Mouse (Mus musculus) erythroblast, adult 5-6 weeks (primary cell): ENCODE results near the gene Inhbe. TPM values are rescaled to one million over a fixed set of nuclear protein-coding genes. Genes with fewer than 3 reads are reported as not detected.
A peak's percentile ranks its signal among the peaks of the same experiment; 100 is the strongest.
"Not testable (repeated sequence)": the region's sequence is repeated elsewhere in the genome, so short reads cannot be mapped to it uniquely, and the experiment has no call there.

Experiments
- ATAC-seq: replicated peaks from 2 replicates; pipeline ENCODE4 v1.8.0; 2016; ENCODE audit warnings: moderate number of reproducible peaks, mild to moderate bottlenecking, moderate TSS enrichment, inconsistent platforms; ENCODE audit not compliant: poor library complexity, low FRiP score, severe bottlenecking
- total RNA-seq, 2 experiments: library from RNA; stranded (forward) in 1 of 2; stranded (reverse) in 1 of 2; fragments of 150-400 nt in 1 of 2; fragments of 200-764, 138-1000 nt in 1 of 2; gene quantifications; 2 replicates each; pipeline versions ENCODE4 v1.2.3 to v1.2.4; 2015 to 2017; ENCODE audit warnings: low replicate concordance in 2 of 2

Inhbe gene
- total RNA-seq, 2 experiments from 2014 or later = not detected

DNA sequence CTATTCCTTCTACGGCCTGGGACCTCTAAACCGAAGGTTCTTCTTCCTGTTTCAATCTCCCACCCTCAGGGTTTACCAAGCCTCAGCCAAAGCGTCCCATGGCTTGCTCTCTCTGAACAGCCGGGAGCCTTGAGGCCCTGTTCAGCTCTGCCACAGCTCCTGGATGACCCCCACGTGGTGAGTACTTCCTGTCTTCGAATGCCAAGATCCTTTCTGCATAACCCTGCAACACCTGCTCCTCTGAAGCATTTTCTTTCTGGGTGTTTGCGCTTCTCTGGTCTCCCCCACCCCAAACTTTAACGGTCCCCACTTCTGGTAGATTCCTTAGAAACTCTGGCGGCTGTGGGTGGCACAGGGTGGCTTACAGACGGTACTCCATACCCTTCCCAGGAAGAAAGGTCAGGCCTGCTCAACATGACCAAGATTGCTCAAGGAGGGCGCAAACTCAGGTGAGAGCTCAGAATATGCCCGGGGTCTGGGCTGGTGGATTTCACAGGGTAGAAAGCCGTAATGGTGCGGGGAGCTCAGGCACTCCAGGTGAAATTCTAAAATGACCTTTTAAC, 28.7 kb downstream of the Inhbe start:
- ATAC-seq = no peak

DNA sequence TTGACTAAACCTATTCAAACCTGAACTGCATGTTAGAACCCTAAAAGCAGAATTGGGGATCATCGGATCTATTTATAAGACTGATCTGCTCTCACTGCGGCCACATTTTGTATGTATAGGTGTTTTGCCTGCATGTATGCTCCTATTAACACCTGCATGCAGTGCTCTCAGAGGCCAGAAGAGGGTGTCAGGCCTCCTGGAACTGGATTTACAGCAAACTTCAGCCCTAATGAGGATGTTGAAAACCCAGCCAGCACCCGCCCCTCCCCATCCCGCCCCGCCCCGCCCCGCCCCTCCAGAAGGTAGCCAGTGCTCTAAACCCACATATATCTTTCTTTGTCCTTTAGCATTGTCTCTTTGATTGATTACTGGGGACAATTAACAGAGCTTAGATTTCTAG, 29.7 kb downstream of the Inhbe start:
- ATAC-seq = peak; percentile 56; the same call in 1 of the 2 replicates

DNA sequence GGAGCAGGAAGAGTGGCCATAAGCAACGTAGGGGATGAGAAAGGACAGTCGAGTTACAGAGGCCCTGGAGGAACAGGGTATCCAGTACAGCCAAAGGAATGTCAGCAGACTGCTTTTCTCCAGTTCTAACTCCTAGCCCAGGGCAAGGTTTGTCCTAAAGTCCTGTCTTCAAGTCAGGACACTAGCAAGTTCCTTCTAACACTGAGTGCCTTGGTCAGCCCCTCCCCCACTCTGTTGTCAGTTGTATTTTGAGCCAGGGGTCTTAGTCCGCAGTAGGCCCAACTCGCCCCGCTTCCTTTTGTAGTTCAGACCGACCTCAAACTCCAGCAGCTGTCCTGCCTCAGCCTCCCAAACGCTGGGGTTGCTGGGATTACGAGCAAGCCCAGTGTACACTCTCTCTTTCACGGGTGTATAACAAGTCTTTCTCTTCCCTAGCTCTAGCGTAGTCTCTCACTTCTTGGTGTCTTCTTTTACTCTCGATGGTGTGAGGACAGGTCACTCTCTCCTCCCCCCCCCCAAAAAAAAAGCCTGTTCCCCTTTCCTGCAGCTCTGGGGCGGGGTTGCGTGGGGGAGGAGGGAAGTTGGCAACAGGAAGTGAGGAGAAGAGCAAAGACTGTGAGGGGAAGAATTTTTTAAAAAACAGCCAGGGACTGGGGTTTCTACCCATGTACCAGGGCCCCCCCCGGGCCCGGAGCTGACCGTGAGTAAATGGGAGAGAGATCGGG, 30.9 kb downstream of the Inhbe start:
- ATAC-seq = no peak

DNA sequence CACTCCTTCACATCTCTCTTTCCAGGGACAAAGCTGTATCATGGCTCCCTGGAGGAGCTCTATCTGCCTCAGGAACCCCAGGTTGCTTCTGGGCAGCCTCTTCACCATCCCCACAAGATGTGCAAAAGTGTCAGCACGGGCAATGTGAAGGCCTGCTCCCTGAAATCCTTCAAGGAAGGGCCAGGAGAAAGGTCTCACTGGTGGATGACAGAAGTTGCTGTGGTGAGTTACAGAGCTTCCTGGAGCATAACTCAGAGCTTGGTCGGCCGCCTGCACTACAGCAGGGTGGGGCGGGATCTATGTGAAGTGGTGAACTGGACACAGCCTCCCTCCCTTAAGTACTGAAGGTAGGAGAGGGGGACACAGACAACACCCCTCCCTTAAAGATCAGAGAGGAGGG, 31.5 kb downstream of the Inhbe start:
- no peak for ATAC-seq

DNA sequence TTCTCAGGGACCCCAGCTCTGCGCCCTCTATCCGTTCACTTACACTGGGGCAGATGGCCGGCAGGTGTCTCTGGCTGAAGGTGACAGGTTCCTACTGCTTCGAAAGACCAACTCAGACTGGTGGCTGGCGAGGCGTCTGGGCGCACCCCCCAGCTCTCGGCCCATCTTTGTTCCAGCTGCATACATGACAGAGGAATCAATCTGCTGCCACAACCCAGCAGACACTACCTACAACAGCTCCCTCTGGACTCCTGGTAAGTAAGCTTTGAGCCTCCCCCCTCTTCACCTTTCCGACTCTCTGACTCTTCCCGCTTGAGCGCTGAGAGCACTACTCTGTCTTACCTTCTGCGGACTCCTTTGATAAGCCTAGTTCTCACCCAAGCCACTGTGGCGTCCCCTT, 32.0 kb downstream of the Inhbe start:
- ATAC-seq = no peak

DNA sequence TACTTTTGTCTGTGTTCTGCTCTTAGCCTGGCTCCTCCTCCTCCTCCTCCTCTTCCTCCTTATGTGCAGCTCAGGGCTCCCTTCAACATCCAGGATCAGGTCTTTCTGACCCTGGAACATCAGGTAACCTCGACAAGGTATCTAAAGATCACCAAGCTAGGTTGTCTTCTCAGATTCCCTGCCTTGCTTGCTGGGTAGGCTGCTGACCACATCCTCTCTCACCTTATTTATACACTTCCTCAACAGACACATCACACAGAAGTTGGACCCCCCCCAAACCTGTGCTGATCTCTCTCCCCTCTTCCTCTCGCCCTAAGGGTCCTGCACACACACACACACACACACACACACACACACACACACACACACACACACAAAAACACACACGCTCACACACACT, 32.6 kb downstream of the Inhbe start, which contains the start of gene Arhgap9:
TSS of gene Arhgap9 (plus strand) at position 344 of the 400 bp plus-strand sequence.
- no peak for ATAC-seq

DNA sequence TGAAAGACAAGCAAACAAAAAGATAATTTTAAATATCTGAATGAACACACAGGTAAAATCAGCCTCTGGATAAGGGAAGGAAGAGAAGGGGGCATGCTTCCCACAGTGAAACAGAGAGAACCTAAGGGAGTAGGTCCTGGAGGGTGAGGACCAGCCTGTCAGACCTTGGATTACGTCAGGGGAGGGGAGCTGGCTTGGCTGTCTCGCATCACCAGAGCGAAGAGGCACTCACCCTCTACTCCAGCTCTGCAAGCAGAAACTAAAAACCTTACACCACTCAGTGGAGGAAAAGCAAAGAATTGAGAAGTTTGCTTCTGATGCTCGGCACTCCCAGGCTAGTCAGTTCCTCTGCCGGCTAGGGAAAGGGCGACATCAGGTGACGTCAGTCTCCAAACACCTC, 34.2 kb downstream of the Inhbe start:
- ATAC-seq = no peak

DNA sequence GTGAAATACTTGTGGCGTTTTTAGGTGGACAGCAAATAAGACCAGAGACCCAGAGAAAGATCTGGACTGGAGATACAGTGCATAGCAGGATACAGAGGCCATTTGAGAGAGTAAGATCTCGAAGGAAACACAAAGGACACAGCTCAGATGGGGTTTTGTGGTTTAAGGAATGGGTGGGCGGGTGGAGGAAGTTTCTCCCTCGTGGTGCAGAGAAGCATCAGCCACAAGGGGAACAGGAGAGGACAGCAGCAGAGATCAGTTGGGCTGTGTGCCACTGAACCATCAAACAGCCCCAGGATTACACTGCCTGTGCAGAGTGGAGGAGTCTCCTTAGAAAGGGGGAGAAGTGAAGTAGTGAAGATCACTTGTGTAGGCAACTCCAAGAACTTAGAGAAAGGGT, 36.2 kb downstream of the Inhbe start:
- peak; percentile 30; the same call in 1 of the 2 replicates for ATAC-seq

DNA sequence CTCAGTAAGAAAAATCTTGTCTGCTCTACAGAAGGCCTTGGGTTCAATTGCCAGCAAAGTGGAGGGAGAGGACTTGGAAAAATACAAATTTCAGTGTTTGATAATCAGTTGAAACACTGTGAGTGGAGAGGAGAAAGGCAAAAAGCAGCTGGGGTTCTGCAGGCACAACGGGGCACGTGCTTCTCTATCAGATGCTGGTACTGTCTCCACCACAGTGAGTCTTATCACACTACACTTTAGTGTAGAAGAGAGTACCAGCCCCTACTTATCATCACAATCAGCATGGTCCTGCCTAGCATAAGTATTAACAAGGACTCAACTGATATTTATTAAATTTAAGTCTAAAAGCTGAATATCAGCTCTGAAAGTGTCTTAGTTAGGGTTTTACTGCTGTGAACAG, 36.9 kb downstream of the Inhbe start:
- no peak for ATAC-seq

DNA sequence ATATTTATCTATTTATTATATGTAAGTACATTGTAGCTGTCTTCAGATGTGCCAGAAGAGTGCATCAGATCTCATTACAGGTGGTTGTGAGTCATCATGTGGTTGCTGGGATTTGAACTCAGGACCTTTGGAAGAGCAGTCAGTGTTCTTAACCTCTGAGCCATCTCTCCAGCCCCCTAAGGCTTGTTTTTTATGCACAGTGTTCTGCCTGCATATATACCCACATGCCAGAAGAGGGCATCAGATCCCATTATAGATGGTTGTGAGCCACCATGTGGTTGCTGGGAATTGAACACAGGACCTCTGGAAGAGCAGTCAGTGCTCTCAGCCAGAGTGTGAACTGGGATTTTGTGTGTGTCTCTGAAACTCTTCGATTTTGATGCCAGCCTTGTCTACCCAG, 39.3 kb downstream of the Inhbe start:
- not testable (repeated sequence) for ATAC-seq

DNA sequence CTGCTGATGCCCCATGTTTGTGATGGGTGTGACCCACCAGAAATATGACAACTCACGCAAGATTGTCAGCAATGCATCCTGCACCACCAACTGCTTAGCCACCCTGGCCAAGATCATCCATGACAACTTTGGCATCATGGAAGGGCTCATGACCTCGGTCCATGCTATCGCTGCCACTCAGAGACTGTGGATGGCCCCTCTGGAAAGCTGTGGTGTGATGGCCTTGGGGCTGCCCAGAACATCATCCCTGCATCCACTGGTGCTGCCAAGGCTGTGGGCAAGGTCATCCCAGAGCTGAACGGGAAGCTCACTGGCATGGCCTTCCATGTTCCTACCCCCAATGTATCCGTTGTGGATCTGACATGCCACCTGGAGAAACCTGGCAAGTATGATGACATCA, 40.7 kb downstream of the Inhbe start:
- ATAC-seq = not testable (repeated sequence)

DNA sequence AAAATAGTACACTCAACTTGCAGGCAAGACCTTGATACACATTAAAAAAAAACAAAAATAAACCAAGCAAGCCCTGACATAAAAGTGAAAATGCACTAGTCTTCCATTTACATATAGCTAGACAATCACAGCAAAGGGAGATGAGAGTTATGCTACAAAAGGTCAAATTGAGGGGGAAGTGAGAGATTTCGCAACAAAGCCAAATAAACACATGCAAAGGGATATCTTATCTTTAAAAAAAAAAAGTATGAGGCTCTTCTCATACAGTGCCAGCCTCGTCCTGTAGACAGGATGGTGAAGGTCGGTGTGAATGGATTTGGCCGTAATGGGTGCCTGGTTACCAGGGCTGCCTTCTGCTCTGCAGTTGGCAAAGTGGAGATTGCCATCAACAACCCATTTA, 41.4 kb downstream of the Inhbe start:
- no peak for ATAC-seq

DNA sequence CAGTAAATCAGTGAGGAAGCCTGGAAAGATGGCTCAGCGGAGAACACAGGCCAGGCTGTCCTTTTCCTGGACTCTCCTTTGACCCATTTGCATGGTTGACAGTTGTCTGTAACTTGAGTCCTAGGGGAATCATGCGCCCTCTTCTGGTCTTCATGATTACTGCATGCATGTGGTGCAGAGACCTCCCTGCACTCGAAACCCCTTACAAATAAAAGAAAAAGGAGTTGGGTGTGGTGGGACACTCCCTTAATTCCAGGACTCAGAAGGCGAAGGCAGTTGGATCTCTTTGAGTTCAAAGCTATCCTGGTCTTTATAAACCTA, 41.9 kb downstream of the Inhbe start:
- ATAC-seq = peak; percentile 74

DNA sequence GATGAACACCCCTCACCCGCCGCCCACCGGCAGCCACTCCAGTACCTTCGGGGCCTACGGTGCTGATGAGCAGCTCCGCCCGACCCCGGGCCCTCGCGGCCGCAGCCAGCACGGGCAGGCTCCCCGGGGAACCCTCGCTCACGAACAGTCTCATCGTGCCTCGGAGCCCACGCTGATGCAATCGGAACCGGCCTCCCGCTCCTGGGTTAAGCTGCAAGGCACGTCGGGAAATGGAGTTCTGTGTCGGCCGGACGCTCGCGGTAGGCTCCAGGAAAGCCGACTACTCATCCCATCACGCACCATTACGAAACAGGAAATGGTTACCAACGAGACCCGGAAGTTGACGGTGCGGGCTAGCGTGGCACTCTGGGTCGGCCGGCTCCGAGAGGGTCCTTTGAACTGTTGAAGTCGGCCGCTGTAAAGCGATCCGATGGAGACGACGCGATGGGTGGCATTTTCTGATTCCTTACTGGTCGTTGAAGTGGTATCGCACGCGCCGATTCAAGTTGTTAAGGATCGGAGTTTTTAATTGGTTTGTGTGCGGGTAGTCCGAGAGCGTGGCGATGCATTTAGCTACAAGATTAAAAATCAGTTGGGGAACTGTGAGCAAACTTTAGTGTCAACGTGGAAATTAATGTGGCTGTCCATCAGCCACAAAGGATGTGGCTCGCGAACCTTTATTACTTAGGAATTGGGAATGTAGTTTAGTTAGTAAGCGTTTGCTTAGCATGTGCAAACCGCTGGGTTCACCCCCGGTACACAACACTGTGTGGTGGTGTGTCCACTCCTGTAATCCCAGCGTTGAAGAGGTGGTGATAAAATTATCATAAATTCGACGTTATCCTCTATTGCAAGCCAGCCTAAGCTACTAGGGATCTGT, 42.5 kb downstream of the Inhbe start, which contains the start of gene Mars:
TSS of gene Mars (minus strand) at position 311 of the 880 bp plus-strand sequence.
- ATAC-seq = peak; percentile 93

DNA sequence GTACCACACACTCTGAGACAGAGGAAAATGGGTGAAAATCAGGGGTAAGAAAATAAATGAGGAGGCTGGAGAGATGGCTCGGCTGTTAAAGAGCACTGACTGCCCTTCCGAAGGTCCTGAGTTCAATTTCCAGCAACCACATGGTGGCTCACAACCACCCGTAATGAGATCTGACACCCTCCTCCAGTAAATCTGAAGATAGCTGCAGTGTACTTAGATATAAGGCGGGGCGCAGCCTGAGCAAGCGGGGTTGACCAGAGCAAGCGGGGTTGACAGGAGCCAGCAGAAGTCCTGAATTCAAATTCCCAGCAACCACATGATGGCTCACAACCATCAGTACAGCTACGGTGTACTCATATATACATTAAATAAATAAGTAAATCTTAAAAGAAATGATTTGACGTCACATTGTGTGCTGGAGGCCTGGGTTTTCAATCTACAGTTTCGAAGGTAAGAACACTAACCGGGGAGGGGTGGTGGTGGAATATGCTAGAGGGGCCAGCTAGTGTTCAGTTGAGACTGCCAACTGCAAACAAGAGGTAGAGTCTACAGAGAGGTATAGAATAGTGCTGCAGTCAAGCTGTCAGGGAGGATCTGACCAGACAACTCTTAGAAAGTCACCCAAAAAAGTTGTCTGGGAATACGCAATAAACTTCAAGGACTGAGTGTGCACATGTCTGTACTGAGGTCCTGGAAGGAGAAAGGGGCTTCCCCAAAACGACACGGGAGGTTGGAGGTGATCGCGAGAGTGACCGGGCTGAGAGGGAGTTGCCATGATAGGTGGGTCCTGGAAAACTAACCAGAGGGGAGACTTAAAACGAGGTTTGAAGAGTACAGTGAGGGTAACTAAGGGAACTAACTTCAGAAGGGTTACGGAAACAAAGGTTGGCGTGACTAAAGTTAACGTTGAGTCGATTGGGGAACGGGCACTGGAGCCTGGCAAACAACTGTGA, 43.4 kb downstream of the Inhbe start:
- ATAC-seq = peak; percentile 36

DNA sequence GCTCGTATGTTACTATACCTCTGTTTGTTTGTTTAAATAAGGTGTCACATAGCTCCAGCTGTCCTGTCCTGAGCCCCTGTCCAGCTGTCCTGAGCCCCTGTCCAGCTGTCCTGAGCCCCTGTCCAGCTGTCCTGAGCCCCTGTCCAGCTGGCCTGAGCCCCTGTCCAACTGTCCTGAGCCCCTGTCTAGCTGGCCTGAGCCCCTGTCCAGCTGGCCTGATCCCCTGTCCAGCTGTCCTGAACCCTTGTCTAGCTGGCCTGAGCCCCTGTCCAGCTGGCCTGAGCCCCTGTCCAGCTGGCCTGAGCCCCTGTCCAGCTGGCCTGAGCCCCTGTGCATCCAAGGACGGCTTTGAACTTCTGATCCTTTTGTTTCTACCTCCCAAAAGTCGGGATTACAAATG, 45.0 kb downstream of the Inhbe start:
- not testable (repeated sequence) for ATAC-seq

DNA sequence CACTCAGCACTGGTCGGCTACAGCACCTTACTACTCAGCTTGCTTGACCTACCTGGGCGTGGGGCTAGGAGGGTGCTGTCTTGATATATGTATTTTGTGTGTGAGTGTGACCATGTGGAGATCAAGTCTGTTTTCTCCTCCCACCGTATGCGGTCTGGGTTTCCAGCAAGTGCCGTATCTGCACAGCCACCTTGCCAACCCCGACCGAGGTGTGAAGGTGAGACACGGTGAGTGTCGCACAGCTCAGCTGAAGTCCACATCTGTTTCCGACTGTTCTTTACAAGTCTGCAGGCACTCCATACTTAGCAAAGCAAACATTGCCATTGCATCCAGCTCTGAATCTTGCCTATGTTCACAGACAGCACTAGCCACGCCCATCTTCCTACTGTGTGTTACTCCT, 51.1 kb downstream of the Inhbe start:
- ATAC-seq = no peak

DNA sequence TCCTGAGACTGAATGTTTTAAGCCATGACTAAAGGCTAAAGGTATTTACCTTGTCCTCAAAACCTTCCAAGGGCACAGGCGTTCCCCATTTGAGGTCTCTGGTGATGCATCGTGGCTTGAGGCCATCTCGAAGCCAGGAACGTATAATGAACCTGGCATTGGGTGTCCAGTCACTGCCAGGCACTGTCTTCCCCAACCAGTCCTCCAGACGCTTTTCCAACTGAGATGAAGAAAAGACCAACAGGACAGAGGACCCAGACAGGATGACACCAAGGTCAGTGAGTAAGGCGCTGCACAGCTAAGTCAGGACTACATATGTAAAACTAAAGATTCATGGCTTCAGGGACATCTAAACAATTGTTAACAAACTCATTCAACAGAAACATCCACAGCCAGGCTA, 53.9 kb downstream of the Inhbe start:
- no peak for ATAC-seq
